Mouse (Mus musculus) neutrophil, adult 5-6 weeks (primary cell): ENCODE measurements around the gene Fyb2. TPM values are rescaled to one million over a fixed set of nuclear protein-coding genes. Genes with fewer than 3 reads are reported as not detected.
"Not testable (repeated sequence)": the region's sequence is repeated elsewhere in the genome, so short reads cannot be mapped to it uniquely, and the experiment has no call there.

Experiments
- ATAC-seq: fragments of 151-379, 151-347 bp; 2 replicates; pipeline ENCODE4 v1.8.0; 2017; ENCODE audit warnings: mild to moderate bottlenecking, moderate TSS enrichment; ENCODE audit not compliant: insufficient number of reproducible peaks, poor library complexity, low FRiP score, severe bottlenecking; ENCODE audit errors: extremely low read depth
- total RNA-seq: library from RNA; stranded (forward); fragments of 200-1000 nt; gene quantifications from 2 replicates; pipeline ENCODE4 v1.2.3, GENCODE M21; 2017

Gene Fyb2
- total RNA-seq, 1 experiment from 2014 or later: not detected

- ATAC-seq: no peak
Observed at GRCm38 (mm10) chr4:104999702-105000101, 86.4 kb downstream of the Fyb2 start.

DNA sequence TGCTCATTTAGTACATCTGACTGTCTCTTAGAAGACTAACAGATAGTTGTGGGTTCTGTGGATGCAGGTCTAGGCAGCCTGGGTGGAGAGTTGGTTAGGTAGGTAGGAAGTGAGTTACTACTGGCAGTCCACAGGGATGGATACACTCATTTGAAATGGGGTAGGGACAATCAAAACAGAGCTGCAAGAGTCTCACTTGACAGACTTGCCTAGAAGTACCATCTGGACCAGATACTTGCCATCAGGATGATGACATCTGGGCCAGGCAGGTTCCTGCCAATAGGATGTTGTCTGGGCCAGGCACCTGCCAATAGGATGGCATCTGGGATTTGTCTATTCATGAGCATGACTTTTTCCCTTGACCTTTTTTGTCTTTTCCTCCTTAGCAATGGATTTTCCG lies 88.5 kb downstream of the Fyb2 start:
- ATAC-seq: no peak

DNA sequence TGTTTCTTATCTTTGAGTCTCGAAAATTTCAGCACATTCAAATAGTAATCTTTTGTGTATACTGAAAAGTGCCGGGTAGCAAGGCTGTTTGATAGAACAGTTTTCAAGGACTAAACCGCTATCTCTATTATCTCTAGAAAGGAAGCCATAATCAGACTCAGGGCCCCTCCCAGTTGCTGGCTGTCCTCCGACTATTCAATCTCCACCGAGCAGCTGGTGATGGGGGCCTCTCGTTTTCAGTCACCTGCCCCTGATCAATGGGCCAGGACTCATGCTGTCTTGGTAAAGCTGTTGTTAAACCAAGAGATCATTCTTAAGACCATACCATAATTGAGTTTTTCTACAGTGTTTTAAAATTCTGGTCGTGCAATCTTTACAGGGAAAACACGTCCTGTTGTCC lies 90.9 kb downstream of the Fyb2 start:
- no peak for ATAC-seq

DNA sequence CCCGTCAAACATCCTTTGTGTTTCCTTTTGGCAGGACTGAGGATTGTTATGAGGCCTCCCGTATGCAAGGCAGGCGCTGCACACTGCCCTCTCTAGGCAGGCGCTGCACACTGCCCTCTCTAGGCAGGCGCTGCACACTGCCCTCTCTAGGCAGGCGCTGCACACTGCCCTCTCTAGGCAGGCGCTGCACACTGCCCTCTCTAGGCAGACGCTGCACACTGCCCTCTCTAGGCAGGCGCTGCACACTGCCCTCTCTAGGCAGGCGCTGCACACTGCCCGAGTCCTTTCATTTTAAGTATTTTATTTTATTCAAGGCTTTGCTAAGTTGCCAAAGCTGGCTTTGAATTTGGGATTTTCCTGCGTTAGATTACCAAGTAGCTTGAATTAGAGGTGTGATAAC lies 91.4 kb downstream of the Fyb2 start:
- not testable (repeated sequence) for ATAC-seq

DNA sequence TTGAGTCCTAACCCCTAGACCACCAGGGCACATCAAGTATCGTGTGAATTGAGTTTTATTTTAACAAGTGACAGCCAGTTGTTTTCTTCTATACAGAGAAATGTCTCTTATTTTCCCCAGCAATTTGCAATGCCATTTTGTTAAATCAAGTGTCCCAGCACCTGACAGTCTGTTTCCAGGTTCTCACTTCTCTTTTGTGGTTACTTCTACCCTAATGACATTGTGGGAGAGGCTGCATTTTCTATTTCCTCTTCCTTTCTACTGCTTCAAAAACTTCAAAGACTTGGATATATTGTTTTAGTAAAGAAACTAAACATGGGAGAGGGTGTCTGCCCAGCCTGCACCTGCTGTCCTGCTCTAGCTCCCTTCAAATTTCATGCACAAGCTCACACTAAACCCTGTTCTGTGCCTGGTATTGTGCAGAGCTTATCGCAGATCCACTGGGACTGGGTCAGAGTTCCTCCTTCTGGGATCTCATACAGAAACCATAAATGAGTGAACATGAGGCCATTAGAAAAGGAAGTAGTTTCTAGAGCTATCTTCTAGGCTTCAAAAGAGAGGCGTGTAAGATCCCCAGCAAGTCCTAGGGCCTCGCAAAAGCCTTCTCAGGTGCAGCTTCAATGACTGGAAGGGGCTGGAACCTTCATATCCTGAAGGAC lies 94.2 kb downstream of the Fyb2 start:
- ATAC-seq: no peak

DNA sequence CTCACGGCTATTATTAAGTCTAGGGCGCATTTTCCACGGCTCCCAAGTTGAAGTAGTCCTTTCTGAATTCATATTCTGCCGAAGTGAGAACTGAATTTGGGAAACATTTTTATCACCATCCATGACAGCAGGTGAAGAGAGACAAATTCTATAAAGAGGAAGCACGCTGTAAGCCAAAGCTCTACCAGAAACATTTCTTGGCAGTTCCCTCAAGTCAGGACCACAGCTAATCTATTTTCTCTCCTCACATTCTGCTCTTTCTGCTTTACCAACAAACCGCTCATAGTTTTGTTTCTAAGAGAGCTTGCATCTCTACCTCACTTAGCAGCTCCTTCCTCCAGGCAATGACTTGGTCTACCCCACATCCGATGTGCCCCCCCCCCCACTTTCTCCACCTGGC lies 100.5 kb downstream of the Fyb2 start:
- no peak for ATAC-seq

- no peak for ATAC-seq
Observed at GRCm38 (mm10) chr4:105015496-105015895, 102.2 kb downstream of the Fyb2 start.

DNA sequence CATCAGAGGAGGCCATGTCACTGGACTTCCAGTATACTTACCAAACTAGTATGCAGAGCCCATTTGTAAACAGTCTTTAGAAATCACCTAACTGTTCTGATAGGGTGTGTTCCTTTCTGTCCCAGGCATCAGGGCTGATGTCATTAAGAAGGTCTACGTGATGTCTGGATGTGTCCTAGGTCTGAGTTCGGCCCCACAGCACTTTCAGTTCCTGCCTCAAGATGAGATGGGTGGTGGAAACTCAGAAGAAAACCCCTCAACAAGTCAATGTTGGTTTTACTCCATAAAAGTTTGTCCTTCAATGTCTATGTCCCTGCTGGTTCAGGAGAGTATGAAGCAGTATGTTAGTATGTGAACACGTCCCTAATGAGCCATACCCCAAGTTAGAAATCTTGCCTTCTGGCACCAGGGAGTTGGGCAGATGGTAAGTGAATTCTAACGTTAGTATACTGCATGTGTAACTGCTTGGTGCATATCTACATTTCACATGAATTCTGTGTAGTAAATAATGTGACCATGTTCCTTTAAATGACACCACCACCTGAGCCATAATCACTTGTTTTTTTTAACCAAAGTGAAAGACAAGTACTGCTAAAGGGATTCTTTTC lies 102.9 kb downstream of the Fyb2 start:
- no peak for ATAC-seq

DNA sequence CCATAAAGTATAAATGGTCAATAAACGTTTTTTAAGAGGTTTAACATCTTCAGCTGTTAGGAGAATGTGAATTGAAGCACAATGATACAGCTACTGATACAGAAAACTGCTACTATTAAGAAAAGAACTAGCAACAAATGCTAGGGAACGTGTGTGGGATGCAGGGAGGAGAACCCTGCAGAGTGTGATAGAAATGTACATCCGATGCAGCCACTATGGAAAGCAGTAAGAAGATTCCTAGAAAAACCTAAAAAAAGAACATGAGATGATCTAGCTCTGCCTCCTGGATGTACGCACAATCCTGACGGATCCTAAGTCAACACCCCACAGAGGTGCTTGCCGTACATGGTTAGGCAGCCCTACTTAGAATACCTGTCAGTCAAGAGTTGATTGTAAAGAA lies 114.0 kb downstream of the Fyb2 start:
- ATAC-seq: no peak

DNA sequence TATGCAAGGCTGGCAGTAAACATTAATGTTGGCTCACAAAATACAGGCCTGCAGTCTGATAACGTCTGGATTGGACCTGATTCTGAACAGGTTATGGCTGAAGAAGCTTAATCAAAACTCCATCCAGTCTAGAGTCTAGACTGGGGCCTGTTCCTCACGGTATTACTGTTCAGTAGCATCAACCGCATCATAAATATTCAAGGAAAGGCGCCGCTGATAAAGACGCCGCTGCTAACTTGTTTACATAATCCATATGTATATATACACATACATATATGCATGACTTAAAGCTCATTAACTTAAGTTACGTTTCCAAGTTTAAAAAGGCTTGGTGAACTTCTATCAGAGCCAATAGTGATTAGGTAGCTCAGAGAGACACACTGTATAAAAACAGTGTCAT lies 117.8 kb downstream of the Fyb2 start:
- no peak for ATAC-seq

GRCm38 (mm10) chr4:105033153-105033552 lies 119.9 kb downstream of the Fyb2 start:
- ATAC-seq: no peak

GRCm38 (mm10) chr4:105034259-105034658 lies 121.0 kb downstream of the Fyb2 start:
- ATAC-seq: no peak

- no peak for ATAC-seq
Observed at GRCm38 (mm10) chr4:105050041-105050440, 136.8 kb downstream of the Fyb2 start.

GRCm38 (mm10) chr4:105051291-105051690 lies 138.0 kb downstream of the Fyb2 start:
- ATAC-seq: no peak

Other genes starting within 250 kb of the Fyb2 start
- gene C8b, start 147.1 kb upstream of the Fyb2 start, total RNA-seq: not detected in 2 replicates
- not detected in 2 replicates for gene Gm17662, start 56.1 kb upstream of the Fyb2 start, total RNA-seq
- gene C8a, start 37.1 kb upstream of the Fyb2 start, total RNA-seq: not detected in 2 replicates
- 0.12 and 0.25 TPM in 2 replicates for gene Prkaa2, start 196.4 kb downstream of the Fyb2 start, total RNA-seq
- gene Plpp3, start 243.9 kb downstream of the Fyb2 start, total RNA-seq: 3.0 and 3.1 TPM in 2 replicates